Mouse (Mus musculus): ENCODE data around the gene Ttyh3.

DNA sequence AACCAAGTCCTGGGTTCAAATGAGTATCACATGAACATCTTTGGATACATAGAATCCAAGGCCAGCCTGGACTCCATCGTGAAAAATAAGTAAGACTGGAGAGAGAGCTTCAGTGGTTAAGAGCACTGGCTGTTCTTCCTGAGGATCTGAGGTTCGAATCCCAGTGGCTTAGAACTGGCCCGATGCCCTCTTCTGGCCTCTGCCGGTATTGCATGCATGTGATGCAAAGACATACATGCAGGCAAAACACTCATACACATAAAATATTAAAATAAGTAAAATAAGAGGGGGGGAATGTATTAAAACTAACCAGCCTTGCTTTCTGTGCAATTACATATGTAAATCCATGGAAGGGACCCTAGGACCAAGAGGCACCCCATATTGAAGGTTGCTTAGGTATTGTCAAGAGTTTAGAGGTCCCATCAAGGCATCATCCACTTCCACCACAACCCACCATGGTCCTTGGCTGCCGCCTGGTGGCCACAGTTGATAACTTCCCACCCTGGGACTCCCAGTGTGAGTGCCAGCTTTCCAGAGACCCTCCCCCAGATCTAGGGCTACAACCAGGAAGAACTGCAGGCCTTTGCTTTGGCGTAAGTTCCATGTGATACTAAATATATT, 29.6 kb downstream of the Ttyh3 start:
- peak; percentile 88 for TF ChIP-seq CTCF (IDR thresholded peaks at IDR 0.05; ENCODE audit: low read depth)
- no peak for TF ChIP-seq EP300 (IDR thresholded peaks at IDR 0.05; ENCODE audit: low read depth)

Measured in liver, postnatal 0 days (tissue).